Mouse (Mus musculus) large intestine, adult 2 months (tissue): ENCODE data around the gene Rnf145. TPM values are rescaled to one million over a fixed set of nuclear protein-coding genes. Genes with fewer than 3 reads are reported as not detected.

Source experiments
- DNase-seq: peaks from one replicate; pipeline ENCODE4 v3.0.0-alpha.2; 2012; ENCODE audit warnings: low read depth, low spot score
- WGBS: fragments of 180-500 bp; shearing (Covaris S2); methylation state at CpG from one replicate; pipeline ENCODE4 v1.1.7; 2018; 5-methylcytosine and 5-hydroxymethylcytosine counted together
- polyA plus RNA-seq: library from polyadenylated mRNA; depleted of rRNA; stranded (reverse); fragments of >200 nt; gene quantifications from 2 replicates; pipeline ENCODE4 v1.2.3, GENCODE M21; 2012; rRNA removed

Rnf145 gene
- polyA plus RNA-seq = 41.6 and 44.6 TPM in 2 replicates

- peak; percentile 53 for DNase-seq
- under 1% methylated on average over 69 of the region's 70 CpGs for WGBS
These were observed at the start of gene Rnf145 for GRCm38 (mm10) chr11:44518281-44519095. Gene Rnf145, plus strand, starts transcription at chr11:44518964.

GRCm38 (mm10) chr11:44469646-44470431 lies 48.9 kb upstream of the Rnf145 start:
- under 1% methylated on average over 59 of the region's 59 CpGs for WGBS

GRCm38 (mm10) chr11:44470432-44471336 lies 48.1 kb upstream of the Rnf145 start, which contains the start of gene Ublcp1:
Gene Ublcp1, minus strand, starts transcription at chr11:44470498.
- DNase-seq = peak; percentile 80
- under 1% methylated on average over 54 of the region's 54 CpGs for WGBS

More at GRCm38 (mm10) chr11:44469646-44470431, 48.9 kb upstream of the Rnf145 start:
- no peak for DNase-seq

- WGBS = 16% methylated on average over 4 of the region's 4 CpGs
- no peak for DNase-seq
These were observed 47.3 kb upstream of the Rnf145 start for GRCm38 (mm10) chr11:44471337-44471995.

GRCm38 (mm10) chr11:44475467-44475866 lies 43.3 kb upstream of the Rnf145 start:
- no peak for DNase-seq
- 69% methylated on average over 3 of the region's 3 CpGs for WGBS

- DNase-seq = no peak
These were observed 42.3 kb upstream of the Rnf145 start for GRCm38 (mm10) chr11:44476445-44476844.

GRCm38 (mm10) chr11:44478382-44478781 lies 40.4 kb upstream of the Rnf145 start:
- no peak for DNase-seq
- WGBS = 95% methylated on average over 4 of the region's 4 CpGs

More at GRCm38 (mm10) chr11:44476445-44476844, 42.3 kb upstream of the Rnf145 start:
- WGBS = 80% methylated on average over 2 of the region's 2 CpGs

GRCm38 (mm10) chr11:44480246-44480645 lies 38.5 kb upstream of the Rnf145 start:
- no peak for DNase-seq
- WGBS = 91% methylated on average over 6 of the region's 6 CpGs

GRCm38 (mm10) chr11:44485089-44485736 lies 33.6 kb upstream of the Rnf145 start:
- DNase-seq = no peak
- 40% methylated on average over 7 of the region's 7 CpGs for WGBS

- no peak for DNase-seq
- 81% methylated on average over 1 of the region's 1 CpGs for WGBS
These were observed 29.6 kb upstream of the Rnf145 start for GRCm38 (mm10) chr11:44489117-44489516.

GRCm38 (mm10) chr11:44494643-44495323 lies 24.0 kb upstream of the Rnf145 start:
- DNase-seq = no peak

GRCm38 (mm10) chr11:44496217-44496616 lies 22.5 kb upstream of the Rnf145 start:
- no peak for DNase-seq
- 11% methylated on average over 3 of the region's 3 CpGs for WGBS

More at GRCm38 (mm10) chr11:44494643-44495323, 24.0 kb upstream of the Rnf145 start:
- 82% methylated on average over 5 of the region's 5 CpGs for WGBS

- DNase-seq = no peak
- 79% methylated on average over 13 of the region's 13 CpGs for WGBS
These were observed 20.1 kb upstream of the Rnf145 start for GRCm38 (mm10) chr11:44498412-44499272.

- 78% methylated on average over 7 of the region's 7 CpGs for WGBS
- no peak for DNase-seq
These were observed 17.8 kb upstream of the Rnf145 start for GRCm38 (mm10) chr11:44500966-44501365.

- WGBS = 91% methylated on average over 2 of the region's 2 CpGs
- no peak for DNase-seq
These were observed 17.3 kb upstream of the Rnf145 start for GRCm38 (mm10) chr11:44501477-44501876.

GRCm38 (mm10) chr11:44502931-44503330 lies 15.8 kb upstream of the Rnf145 start:
- no peak for DNase-seq
- WGBS = 75% methylated on average over 5 of the region's 5 CpGs

- 41% methylated on average over 7 of the region's 7 CpGs for WGBS
- DNase-seq = no peak
These were observed 14.6 kb upstream of the Rnf145 start for GRCm38 (mm10) chr11:44504146-44504545.
